Mouse (Mus musculus) CH12.LX (cell line): ENCODE measurements at regions not wholly inside any gene's neighbourhood (a gene's known extent, or its start where the extent isn't known, plus 50 kb on each side); places are given as distances from the start of the nearest gene placed in this dataset.

ENCODE experiments used
- DNase-seq: peaks from one replicate; pipeline ENCODE4 v3.0.0-alpha.2; 2013; ENCODE audit errors: extremely low read depth
- H3K27ac ChIP-seq: 2 replicates; pipeline ENCODE4 v1.5.1; 2012; ENCODE audit warnings: low read depth, mild to moderate bottlenecking, control low read depth, moderate library complexity; ENCODE audit not compliant: insufficient read depth
- H3K27me3 ChIP-seq: replicated peaks from 2 replicates; pipeline ENCODE3; 2012; ENCODE audit warnings: inconsistent platforms
- H3K36me3 ChIP-seq, 2 experiments: replicated peaks in 1 of 2; 2 replicates each; pipeline versions ENCODE3 to v1.6.1; 2012; ENCODE audit warnings: inconsistent platforms in 1 of 2, low read length in 1 of 2, mild to moderate bottlenecking in 1 of 2, mixed read lengths in 1 of 2, moderate library complexity in 1 of 2; ENCODE audit not compliant: control insufficient read depth in 1 of 2, insufficient read depth in 1 of 2
- H3K4me1 ChIP-seq, 2 experiments: 2 replicates each; pipeline ENCODE4 v1.6.1; 2012; ENCODE audit warnings: inconsistent platforms in 1 of 2, moderate library complexity in 1 of 2; ENCODE audit not compliant: insufficient read depth in 2 of 2, control insufficient read depth in 1 of 2
- H3K4me2 ChIP-seq: 2 replicates; pipeline ENCODE4 v1.6.1; 2012; ENCODE audit warnings: low read depth, mild to moderate bottlenecking, control low read depth; ENCODE audit not compliant: poor library complexity, insufficient read depth, severe bottlenecking
- H3K4me3 ChIP-seq, 3 experiments: fragments of 150-350 bp in 1 of 3; sonication (generic) in 1 of 3; replicated peaks in 1 of 3; 2 replicates each; pipeline versions ENCODE3 to v1.5.1; 2011 to 2012; ENCODE audit warnings: low read depth in 2 of 3, low read length in 2 of 3, mild to moderate bottlenecking in 2 of 3, moderate library complexity in 2 of 3, control low read depth in 1 of 3, improper control_type of control experiment in 1 of 3, inconsistent platforms in 1 of 3, mixed read lengths in 1 of 3; ENCODE audit not compliant: poor library complexity in 1 of 3
- H3K79me2 ChIP-seq: replicated peaks from 2 replicates; pipeline ENCODE4 v1.6.1; 2012; ENCODE audit warnings: mild to moderate bottlenecking, moderate library complexity; ENCODE audit not compliant: control insufficient read depth, poor library complexity, insufficient read depth, severe bottlenecking; ENCODE audit errors: extremely low read depth
- H3K9ac ChIP-seq: 2 replicates; pipeline ENCODE4 v1.6.1; 2012; ENCODE audit warnings: low read depth, mild to moderate bottlenecking, control low read depth, moderate library complexity; ENCODE audit not compliant: insufficient read depth
- H3K9me3 ChIP-seq: replicated peaks from 2 replicates; pipeline ENCODE3; 2012; ENCODE audit warnings: low read length, inconsistent platforms, mixed read lengths
- CHD1 ChIP-seq: IDR thresholded peaks from 2 replicates; pipeline ENCODE4 v1.6.1; 2012; ENCODE audit warnings: low read depth, low read length, improper control_type of control experiment, inconsistent platforms
- CTCF ChIP-seq, 2 experiments: IDR thresholded peaks in 1 of 2; conservative IDR thresholded peaks in 1 of 2; 2 replicates each; pipeline ENCODE4 v1.5.1; 2011 to 2012; ENCODE audit warnings: low read depth in 2 of 2, low read length in 2 of 2, improper control_type of control experiment in 1 of 2, inconsistent platforms in 1 of 2, mild to moderate bottlenecking in 1 of 2, moderate library complexity in 1 of 2
- E2F4 ChIP-seq: IDR thresholded peaks from 2 replicates; pipeline ENCODE4 v1.6.1; 2011; ENCODE audit warnings: low read depth, low read length, improper control_type of control experiment; ENCODE audit not compliant: insufficient replicate concordance
- EP300 ChIP-seq: IDR thresholded peaks from 2 replicates; pipeline ENCODE4 v1.6.1; 2011; ENCODE audit warnings: low read length, improper control_type of control experiment
- ETS1 ChIP-seq: conservative IDR thresholded peaks from 2 replicates; pipeline ENCODE4 v1.6.1; 2012; ENCODE audit warnings: low read depth, mild to moderate bottlenecking, inconsistent platforms, low read length, improper control_type of control experiment, moderate library complexity
- HCFC1 ChIP-seq: IDR thresholded peaks from 2 replicates; pipeline ENCODE4 v1.6.1; 2012; ENCODE audit warnings: low read depth, mild to moderate bottlenecking, inconsistent platforms, low read length, improper control_type of control experiment
- IRF4 ChIP-seq: IDR thresholded peaks from 2 replicates; pipeline ENCODE4 v1.6.1; 2014; ENCODE audit warnings: low read depth, mild to moderate bottlenecking, inconsistent platforms, low read length, improper control_type of control experiment
- JUN ChIP-seq: IDR thresholded peaks from 2 replicates; pipeline ENCODE4 v1.6.1; 2011; ENCODE audit warnings: low read depth, mild to moderate bottlenecking, low read length, improper control_type of control experiment, moderate library complexity; ENCODE audit not compliant: insufficient read depth
- KAT2A ChIP-seq: IDR thresholded peaks from 2 replicates; pipeline ENCODE4 v1.6.1; 2012; ENCODE audit warnings: low read length, improper control_type of control experiment, inconsistent platforms; ENCODE audit not compliant: insufficient replicate concordance
- MEF2A ChIP-seq: IDR thresholded peaks from 2 replicates; pipeline ENCODE4 v1.6.1; 2014; ENCODE audit warnings: low read depth, mild to moderate bottlenecking, inconsistent platforms, low read length, improper control_type of control experiment, borderline replicate concordance
- MYC ChIP-seq: IDR thresholded peaks from 2 replicates; pipeline ENCODE4 v1.6.1; 2011; ENCODE audit warnings: low read depth, mild to moderate bottlenecking, improper control_type of control experiment, low read length
- NELFE ChIP-seq: IDR thresholded peaks from 2 replicates; pipeline ENCODE4 v1.6.1; 2011; ENCODE audit warnings: low read depth, low read length, improper control_type of control experiment
- NRF1 ChIP-seq: IDR thresholded peaks from 2 replicates; pipeline ENCODE4 v1.6.1; 2014; ENCODE audit warnings: low read depth, mild to moderate bottlenecking, inconsistent platforms, low read length, improper control_type of control experiment, moderate library complexity
- PAX5 ChIP-seq: IDR thresholded peaks from 2 replicates; pipeline ENCODE4 v1.6.1; 2012; ENCODE audit warnings: low read length, inconsistent platforms, mixed read lengths
- POLR2A ChIP-seq: IDR thresholded peaks from 2 replicates; pipeline ENCODE4 v1.6.1; 2011; ENCODE audit warnings: low read depth, mild to moderate bottlenecking, improper control_type of control experiment, low read length
- POLR2AphosphoS2 ChIP-seq: IDR thresholded peaks from 2 replicates; pipeline ENCODE4 v1.6.1; 2011; ENCODE audit warnings: low read depth, low read length, improper control_type of control experiment
- RAD21 ChIP-seq: IDR thresholded peaks from 2 replicates; pipeline ENCODE4 v1.6.1; 2011; ENCODE audit warnings: low read depth, mild to moderate bottlenecking, low read length, improper control_type of control experiment, moderate library complexity
- RCOR1 ChIP-seq: conservative IDR thresholded peaks from 2 replicates; pipeline ENCODE4 v1.6.1; 2012; ENCODE audit warnings: low read depth, mild to moderate bottlenecking, inconsistent platforms, low read length, improper control_type of control experiment
- SIN3A ChIP-seq: IDR thresholded peaks from 2 replicates; pipeline ENCODE4 v1.6.1; 2012; ENCODE audit warnings: low read length, improper control_type of control experiment, inconsistent platforms
- ZKSCAN1 ChIP-seq: IDR thresholded peaks from 2 replicates; pipeline ENCODE4 v1.6.1; 2012; ENCODE audit warnings: low read depth, inconsistent platforms, low read length, improper control_type of control experiment, borderline replicate concordance
- ZMIZ1 ChIP-seq: IDR thresholded peaks from 2 replicates; pipeline ENCODE4 v1.6.1; 2012; ENCODE audit warnings: low read depth, mild to moderate bottlenecking, inconsistent platforms, low read length, improper control_type of control experiment
- ZNF384 ChIP-seq: IDR thresholded peaks from 2 replicates; pipeline ENCODE4 v1.6.1; 2012; ENCODE audit warnings: low read depth, low read length, improper control_type of control experiment, inconsistent platforms
- dilution Hi-C: fragments of 300-500 bp; cut with MboI; formaldehyde crosslinking; loops from 2 replicates; pipeline ENCODE4 v1.14.3; 2020; ENCODE audit warnings: low sequenced_read_pairs; ENCODE audit not compliant: extremely low pct_unique_long_range_greater_than_20kb, extremely low pct_ligation_motif_present
- in situ Hi-C: fragments of 300-500 bp; cut with MboI; formaldehyde crosslinking; loops from 3 replicates; pipeline ENCODE4 v1.14.3; 2019; ENCODE audit warnings: low sequenced_read_pairs, low pct_ligation_motif_present, low pct_unique_long_range_greater_than_20kb, mixed read lengths

DNA sequence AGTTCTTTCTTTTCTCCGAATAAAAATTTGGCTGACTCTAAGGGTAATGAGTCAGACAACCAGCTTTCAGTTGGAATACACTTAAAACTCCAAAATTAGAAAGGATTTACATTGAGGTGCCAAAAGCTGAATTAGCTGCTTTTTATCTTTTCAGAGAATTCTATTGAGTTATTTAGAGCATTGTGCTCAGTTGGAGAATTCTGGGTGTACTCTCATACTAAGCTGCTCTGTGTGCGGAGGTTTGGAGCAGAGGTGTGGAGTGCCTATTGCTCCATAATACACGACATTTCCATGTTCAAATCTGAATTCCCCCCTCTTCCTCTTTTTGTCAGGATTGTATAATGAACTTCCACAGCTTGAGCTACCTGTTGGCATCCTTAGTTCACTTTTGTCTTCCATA lies 60.4 kb upstream of the Cacna2d1 start:
- Histone ChIP-seq H3K27ac (no peak overlapping the region), H3K4me3 (no peak overlapping the region), H3K4me1 (no peaks in the 10 kb centered on the region), H3K9ac (no peak overlapping the region), H3K27me3 (no peaks in the 10 kb centered on the region), H3K36me3 (no peaks in the 10 kb centered on the region), H3K9me3 (peaks cover 7% of the 10 kb centered on the region), H3K4me2 (no peak overlapping the region), H3K79me2 (no peaks in the 10 kb centered on the region)
- no peak for DNase-seq
- dilution Hi-C loops, result no loop called here
- in situ Hi-C loops, result no loop called here
- TF ChIP-seq ZMIZ1 (no peak), CTCF (conservative IDR thresholded peaks at IDR 0.05 in 1 of 2, IDR thresholded peaks at IDR 0.05 in 1 of 2; ENCODE audit: low read depth in 2 of 2, low read length in 2 of 2) (no peak), HCFC1 (no peak), PAX5 (no peak), NRF1 (no peak), MEF2A (no peak), MYC (no peak), CHD1 (no peak)

DNA sequence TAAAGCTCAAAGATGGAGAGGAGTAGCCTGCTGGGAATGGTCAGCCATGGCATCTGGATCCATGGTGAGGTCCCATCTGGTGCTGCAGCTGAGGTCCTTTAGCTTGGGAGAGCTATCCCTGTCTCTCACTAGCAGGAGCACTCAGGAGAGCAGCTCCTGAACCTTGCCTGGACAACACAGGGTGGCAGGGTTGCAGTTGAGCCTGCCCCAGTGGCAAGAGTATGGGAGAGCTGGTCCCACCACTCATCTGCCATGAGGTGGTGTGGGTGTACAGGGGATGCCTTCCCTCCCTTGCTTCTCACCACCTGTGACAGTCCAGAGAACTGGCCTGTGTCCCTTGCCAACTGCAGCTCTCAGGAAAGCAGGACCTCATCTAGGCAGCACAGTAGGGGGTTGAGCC lies 51.5 kb upstream of the Cacna2d1 start:
- no peaks in the 10 kb centered on the region for H3K4me1 ChIP-seq
- no peak overlapping the region for H3K9ac ChIP-seq
- no peaks in the 10 kb centered on the region for H3K36me3 ChIP-seq
- H3K27me3 ChIP-seq, result no peaks in the 10 kb centered on the region
- dilution Hi-C loops (no loop called here), in situ Hi-C loops (no loop called here)
- TF ChIP-seq MYC (no peak), POLR2A (no peak), EP300 (no peak), ETS1 (no peak), E2F4 (no peak), JUN (no peak), ZKSCAN1 (no peak), IRF4 (no peak), SIN3A (no peak), NELFE (no peak), RCOR1 (no peak), RAD21 (no peak), KAT2A (no peak), ZNF384 (no peak), POLR2AphosphoS2 (no peak), CTCF (conservative IDR thresholded peaks at IDR 0.05 in 1 of 2, IDR thresholded peaks at IDR 0.05 in 1 of 2; ENCODE audit: low read depth in 2 of 2, low read length in 2 of 2) (no peak)
- no peak overlapping the region for H3K4me2 ChIP-seq
- peaks cover 10% of the 10 kb centered on the region for H3K9me3 ChIP-seq
- H3K79me2 ChIP-seq, result no peaks in the 10 kb centered on the region
- no peak overlapping the region for H3K4me3 ChIP-seq
- H3K27ac ChIP-seq, result no peak overlapping the region
- no peak for DNase-seq
